In the genomic region with DNA sequence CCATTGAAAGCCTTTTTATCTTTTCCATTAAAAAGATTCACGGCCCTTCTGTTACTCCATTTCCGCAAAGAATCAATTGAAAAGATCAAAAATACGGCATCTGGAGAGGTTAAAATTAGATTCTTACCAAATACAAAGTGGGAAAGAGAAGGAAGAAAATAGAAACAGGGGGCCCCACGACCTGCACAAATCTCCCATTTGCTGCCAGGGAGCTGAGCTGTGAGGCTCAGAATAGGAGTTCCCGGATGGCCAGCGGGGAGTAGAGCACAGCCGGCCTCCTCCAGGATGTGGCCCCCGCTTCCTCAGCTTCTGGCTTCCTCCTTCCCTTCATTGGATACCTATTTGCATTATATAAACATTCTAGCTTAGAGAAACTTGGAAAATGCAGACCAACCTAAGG, we compare ENCODE assay signal across 17 mouse cellular contexts.
A peak's percentile ranks its signal among the peaks of the same experiment; 100 is the strongest.
DNase-seq lines count a peak whose midpoint lies in the region; ATAC-seq lines count a peak whose summit lies in the region.
"Had no signal": no experiment of that assay in that cellular context is flagged by ENCODE, and none has a peak within 500 bp of the region (broad histone marks: within the 10 kb centered on the region; RNA-seq: fewer than 3 reads in every experiment).

No protein-coding gene starts in this region.

- ATAC-seq in frontal cortex, adult (ENCODE audit: low TSS enrichment) = peak; percentile 82
- ATAC-seq in inflammation-experienced regulatory T-cells, adult 6 months = no peak
- ATAC-seq: forebrain, embryonic 14.5 days; hindbrain, embryonic 16.5 days; Patski had no signal

- intact Hi-C loops in left cerebral cortex, postnatal 4 days (cut with DNase I) = no loop called here
- intact Hi-C loops in left cerebral cortex, postnatal 10 days (cut with DNase I) = loop anchor here (10.0 kb wide), 1 partner anchor 150 kb away; no protein-coding TSS in a partner anchor

- no peak for DNase-seq in frontal cortex, postnatal 14 days (ENCODE audit: low spot score in 2 of 2)
- peak; percentile 29 for DNase-seq in left cerebral cortex, adult 11 months (ENCODE audit: low spot score)
- no peak for DNase-seq in left cerebral cortex, postnatal 4 days
- DNase-seq in left cerebral cortex, postnatal 10 days (ENCODE audit: extremely low spot score in 1 of 2, low spot score in 2 of 2) = peak; percentile 45 to 49
- DNase-seq in right cerebral cortex, postnatal 25 days = peak; percentile 60
- DNase-seq in kidney, postnatal 14 days = no peak
- DNase-seq: adrenal gland, postnatal 10 days; cerebellum, adult 11 months; gastrocnemius, postnatal 10 days; heart, adult 11 months; heart, postnatal 4 days; kidney, adult 11 months had no signal

Comparison
In these comparisons a context has a peak if more than half of its experiments do, and no peak if none do; other contexts are left out.
1. DNase-seq: peak in left cerebral cortex, adult 11 months (single experiment), left cerebral cortex, postnatal 10 days (2 of 2) and right cerebral cortex, postnatal 25 days (single experiment); none in frontal cortex, postnatal 14 days (0 of 2), left cerebral cortex, postnatal 4 days (single experiment) and kidney, postnatal 14 days (single experiment).